Mouse (Mus musculus): ENCODE data around the gene Nup85. TPM values are rescaled to one million over a fixed set of nuclear protein-coding genes. Genes with fewer than 3 reads are reported as not detected.

Gene Nup85
- total and polyA plus RNA-seq, 3 experiments, result 282 to 326 (median 290) TPM

- in situ Hi-C loops (cut with MboI; ENCODE audit: low pct_ligation_motif_present, low pct_unique_long_range_greater_than_20kb, low sequenced_read_pairs), result no loop called here
- Histone ChIP-seq H3K27ac (ENCODE audit: insufficient read depth, low read depth) (peak overlapping the region; percentile 47; the same call in 1 of the 2 replicates), H3K4me3 (replicated peaks in 1 of 3; ENCODE audit: low read depth in 2 of 3, low read length in 2 of 3, poor library complexity in 1 of 3) (no peak overlapping the region), H3K4me1 (ENCODE audit: control insufficient read depth in 1 of 2, insufficient read depth in 2 of 2) (peaks cover 19 to 55% of the 10 kb centered on the region in 2 experiments), H3K4me2 (ENCODE audit: insufficient read depth, low read depth, poor library complexity, severe bottlenecking) (no peak overlapping the region), H3K9me3 (replicated peaks; ENCODE audit: low read length) (peaks cover 3% of the 10 kb centered on the region), H3K9ac (ENCODE audit: insufficient read depth, low read depth) (no peak overlapping the region), H3K79me2 (replicated peaks; ENCODE audit: control insufficient read depth, extremely low read depth, insufficient read depth, poor library complexity, severe bottlenecking) (peaks cover 3% of the 10 kb centered on the region), H3K36me3 (replicated peaks in 1 of 2; ENCODE audit: control insufficient read depth in 1 of 2, insufficient read depth in 1 of 2, low read length in 1 of 2) (peaks cover 63 to 72% of the 10 kb centered on the region in 2 experiments), H3K27me3 (replicated peaks) (no peaks in the 10 kb centered on the region)
- no peak for DNase-seq (ENCODE audit: extremely low read depth)
- no peak for TF ChIP-seq CTCF (conservative IDR thresholded peaks at IDR 0.05 in 1 of 2, IDR thresholded peaks at IDR 0.05 in 1 of 2; ENCODE audit: low read depth in 2 of 2, low read length in 2 of 2)
- TF ChIP-seq GABPA (IDR thresholded peaks at IDR 0.05; ENCODE audit: insufficient replicate concordance, low read depth, low read length), result no peak
- TF ChIP-seq IRF4 (IDR thresholded peaks at IDR 0.05; ENCODE audit: low read depth, low read length), result no peak
- no peak for TF ChIP-seq USF1 (IDR thresholded peaks at IDR 0.05; ENCODE audit: low read depth, low read length)
- TF ChIP-seq ELF1 (IDR thresholded peaks at IDR 0.05; ENCODE audit: low read depth, low read length), result no peak
- no peak for TF ChIP-seq JUN (IDR thresholded peaks at IDR 0.05; ENCODE audit: insufficient read depth, low read depth, low read length)
- no peak for TF ChIP-seq ZKSCAN1 (IDR thresholded peaks at IDR 0.05; ENCODE audit: borderline replicate concordance, low read depth, low read length)
- TF ChIP-seq ZC3H11A (IDR thresholded peaks at IDR 0.05; ENCODE audit: low read depth, low read length), result no peak
- no peak for TF ChIP-seq RAD21 (IDR thresholded peaks at IDR 0.05; ENCODE audit: low read depth, low read length)
- TF ChIP-seq RCOR1 (conservative IDR thresholded peaks at IDR 0.05; ENCODE audit: low read depth, low read length), result no peak
- no peak for TF ChIP-seq ETS1 (conservative IDR thresholded peaks at IDR 0.05; ENCODE audit: low read depth, low read length)
- no peak for TF ChIP-seq MEF2A (IDR thresholded peaks at IDR 0.05; ENCODE audit: borderline replicate concordance, low read depth, low read length)
- no peak for TF ChIP-seq MXI1 (IDR thresholded peaks at IDR 0.05; ENCODE audit: low read depth, low read length)
- TF ChIP-seq KAT2A (IDR thresholded peaks at IDR 0.05; ENCODE audit: insufficient replicate concordance, low read length), result no peak
- no peak for TF ChIP-seq MAFK (IDR thresholded peaks at IDR 0.05; ENCODE audit: insufficient replicate concordance, low read length)
- no peak for TF ChIP-seq TCF12 (IDR thresholded peaks at IDR 0.05; ENCODE audit: low read depth, low read length)
- dilution Hi-C loops (cut with MboI; ENCODE audit: extremely low pct_ligation_motif_present, extremely low pct_unique_long_range_greater_than_20kb, low sequenced_read_pairs), result no loop called here
Measured at GRCm38 (mm10) chr11:115579080-115579479, 14.8 kb downstream of the Nup85 start.

- dilution Hi-C loops (cut with MboI; ENCODE audit: extremely low pct_ligation_motif_present, extremely low pct_unique_long_range_greater_than_20kb, low sequenced_read_pairs) (no loop called here), in situ Hi-C loops (cut with MboI; ENCODE audit: low pct_ligation_motif_present, low pct_unique_long_range_greater_than_20kb, low sequenced_read_pairs) (no loop called here)
- Histone ChIP-seq H3K4me2 (ENCODE audit: insufficient read depth, low read depth, poor library complexity, severe bottlenecking) (peak overlapping the region; percentile 41), H3K27ac (ENCODE audit: insufficient read depth, low read depth) (peak overlapping the region; percentile 87), H3K4me1 (ENCODE audit: control insufficient read depth in 1 of 2, insufficient read depth in 2 of 2) (peaks cover 24 to 61% of the 10 kb centered on the region in 2 experiments), H3K79me2 (replicated peaks; ENCODE audit: control insufficient read depth, extremely low read depth, insufficient read depth, poor library complexity, severe bottlenecking) (no peaks in the 10 kb centered on the region), H3K27me3 (replicated peaks) (no peaks in the 10 kb centered on the region), H3K4me3 (replicated peaks in 1 of 3; ENCODE audit: low read depth in 2 of 3, low read length in 2 of 3, poor library complexity in 1 of 3) (no peak overlapping the region), H3K9me3 (replicated peaks; ENCODE audit: low read length) (no peaks in the 10 kb centered on the region), H3K9ac (ENCODE audit: insufficient read depth, low read depth) (0 out of 2 replicates have a peak overlapping the region, but pooled peaks have one; percentile 1), H3K36me3 (replicated peaks in 1 of 2; ENCODE audit: control insufficient read depth in 1 of 2, insufficient read depth in 1 of 2, low read length in 1 of 2) (peaks cover 95 to 99% of the 10 kb centered on the region in 2 experiments)
- peak; percentile 74 for DNase-seq (ENCODE audit: extremely low read depth)
- TF ChIP-seq CHD2 (IDR thresholded peaks at IDR 0.05; ENCODE audit: low read length), result 0 out of 2 replicates have a peak, but pooled peaks have one; percentile 37
- TF ChIP-seq KAT2A (IDR thresholded peaks at IDR 0.05; ENCODE audit: insufficient replicate concordance, low read length), result no peak
- no peak for TF ChIP-seq RAD21 (IDR thresholded peaks at IDR 0.05; ENCODE audit: low read depth, low read length)
- TF ChIP-seq ZMIZ1 (IDR thresholded peaks at IDR 0.05; ENCODE audit: low read depth, low read length), result peak; percentile 16; the same call in 1 of the 2 replicates
- 0 out of 2 replicates have a peak, but pooled peaks have one; percentile 5 for TF ChIP-seq SIN3A (IDR thresholded peaks at IDR 0.05; ENCODE audit: low read length)
- peak; percentile 73; the same call in 1 of the 2 replicates for TF ChIP-seq MEF2A (IDR thresholded peaks at IDR 0.05; ENCODE audit: borderline replicate concordance, low read depth, low read length)
- peak; percentile 59 for TF ChIP-seq TCF12 (IDR thresholded peaks at IDR 0.05; ENCODE audit: low read depth, low read length)
- 0 out of 2 replicates have a peak, but pooled peaks have one; percentile 27 for TF ChIP-seq MAFK (IDR thresholded peaks at IDR 0.05; ENCODE audit: insufficient replicate concordance, low read length)
- TF ChIP-seq RCOR1 (conservative IDR thresholded peaks at IDR 0.05; ENCODE audit: low read depth, low read length), result no peak
- no peak for TF ChIP-seq ZC3H11A (IDR thresholded peaks at IDR 0.05; ENCODE audit: low read depth, low read length)
- peak; percentile 87 for TF ChIP-seq IRF4 (IDR thresholded peaks at IDR 0.05; ENCODE audit: low read depth, low read length)
- TF ChIP-seq USF2 (conservative IDR thresholded peaks at IDR 0.05; ENCODE audit: low read depth, low read length), result no peak; the same call in 1 of the 2 replicates
- peak; percentile 13; the same call in 1 of the 2 replicates for TF ChIP-seq MYC (IDR thresholded peaks at IDR 0.05; ENCODE audit: low read depth, low read length)
- no peak; the same call in 1 of the 2 replicates for TF ChIP-seq TBP (conservative IDR thresholded peaks at IDR 0.05; ENCODE audit: low read depth, low read length)
- TF ChIP-seq CTCF (conservative IDR thresholded peaks at IDR 0.05 in 1 of 2, IDR thresholded peaks at IDR 0.05 in 1 of 2; ENCODE audit: low read depth in 2 of 2, low read length in 2 of 2), result no peak
- TF ChIP-seq ZKSCAN1 (IDR thresholded peaks at IDR 0.05; ENCODE audit: borderline replicate concordance, low read depth, low read length), result no peak
- peak; percentile 59 for TF ChIP-seq MXI1 (IDR thresholded peaks at IDR 0.05; ENCODE audit: low read depth, low read length)
- no peak for TF ChIP-seq PAX5 (IDR thresholded peaks at IDR 0.05; ENCODE audit: low read length)
- TF ChIP-seq EP300 (IDR thresholded peaks at IDR 0.05; ENCODE audit: low read length), result peak; percentile 66
- TF ChIP-seq E2F4 (IDR thresholded peaks at IDR 0.05; ENCODE audit: insufficient replicate concordance, low read depth, low read length), result no peak
- peak; percentile 65; the same call in 1 of the 2 replicates for TF ChIP-seq MAX (IDR thresholded peaks at IDR 0.05; ENCODE audit: low read length)
- TF ChIP-seq NELFE (IDR thresholded peaks at IDR 0.05; ENCODE audit: low read depth, low read length), result no peak
Measured at GRCm38 (mm10) chr11:115582913-115583606, 18.8 kb downstream of the Nup85 start.

Measured in CH12.LX (cell line).